Mouse (Mus musculus) urinary bladder, adult 18-20 months (tissue): ENCODE results near the gene Mrps10.
A peak's percentile ranks its signal among the peaks of the same experiment; 100 is the strongest.
"Not testable (repeated sequence)": the region's sequence is repeated elsewhere in the genome, so short reads cannot be mapped to it uniquely, and the experiment has no call there.

ENCODE experiments used
- DNase-seq, 2 experiments: peaks; one replicate each; pipeline ENCODE4 v3.0.0; 2022; ENCODE audit warnings: low spot score in 2 of 2, mixed read lengths in 2 of 2

The Mrps10 gene

GRCm38 (mm10) chr17:47368401-47369086 is at the start of gene Mrps10:
Gene Mrps10 (plus strand): TSS chr17:47368887.
- DNase-seq = peak; percentile 48 to 73

- no peak for DNase-seq
Observed at GRCm38 (mm10) chr17:47318972-47319625, 49.6 kb upstream of the Mrps10 start.

GRCm38 (mm10) chr17:47319761-47320160 is 48.9 kb upstream of the Mrps10 start:
- no peak for DNase-seq

GRCm38 (mm10) chr17:47322128-47322990 is 46.3 kb upstream of the Mrps10 start:
- DNase-seq = no peak

- no peak for DNase-seq
Observed at GRCm38 (mm10) chr17:47322991-47323295, 45.7 kb upstream of the Mrps10 start.

GRCm38 (mm10) chr17:47327559-47327958 is 41.1 kb upstream of the Mrps10 start:
- no peak for DNase-seq

GRCm38 (mm10) chr17:47327969-47328368 is 40.7 kb upstream of the Mrps10 start:
- no peak for DNase-seq

- no peak for DNase-seq
Observed at GRCm38 (mm10) chr17:47328552-47329343, 39.9 kb upstream of the Mrps10 start.

GRCm38 (mm10) chr17:47330616-47331015 is 38.1 kb upstream of the Mrps10 start:
- no peak for DNase-seq

GRCm38 (mm10) chr17:47332001-47332611 is 36.6 kb upstream of the Mrps10 start:
- DNase-seq = no peak

- DNase-seq = not testable (repeated sequence)
Observed at GRCm38 (mm10) chr17:47332664-47333063, 36.0 kb upstream of the Mrps10 start.

GRCm38 (mm10) chr17:47333409-47333808 is 35.3 kb upstream of the Mrps10 start:
- DNase-seq = no peak

- DNase-seq = no peak
Observed at GRCm38 (mm10) chr17:47343121-47343520, 25.6 kb upstream of the Mrps10 start.

GRCm38 (mm10) chr17:47349721-47350319 is 18.9 kb upstream of the Mrps10 start:
- DNase-seq = no peak

- peak in 1 of 2 experiments; percentile 19 for DNase-seq
Observed at GRCm38 (mm10) chr17:47359964-47360363, 8.7 kb upstream of the Mrps10 start.

GRCm38 (mm10) chr17:47361343-47361742 is 7.3 kb upstream of the Mrps10 start:
- DNase-seq = no peak

- no peak for DNase-seq
Observed at GRCm38 (mm10) chr17:47369087-47369443, 378 bp downstream of the Mrps10 start.

- peak in 1 of 2 experiments; percentile 30 for DNase-seq
Observed at GRCm38 (mm10) chr17:47371451-47371850, 2.8 kb downstream of the Mrps10 start.

- DNase-seq = no peak
Observed at GRCm38 (mm10) chr17:47373991-47374390, 5.3 kb downstream of the Mrps10 start.

- no peak for DNase-seq
Observed at GRCm38 (mm10) chr17:47376779-47377280, 8.1 kb downstream of the Mrps10 start.

- DNase-seq = no peak
Observed at GRCm38 (mm10) chr17:47378133-47378532, 9.4 kb downstream of the Mrps10 start.
